Mouse (Mus musculus) frontal cortex, postnatal 36 days (tissue): Measurements from ENCODE around the gene Cgref1.

Experiments
- DNase-seq, 2 experiments: peaks; one replicate each; pipeline ENCODE4 v3.0.0; 2022; ENCODE audit warnings: low spot score in 2 of 2

Gene Cgref1

GRCm38 (mm10) chr5:30887331-30887761 is 58.0 kb downstream of the Cgref1 start:
- DNase-seq = no peak

GRCm38 (mm10) chr5:30886731-30887130 is 58.7 kb downstream of the Cgref1 start:
- DNase-seq = no peak

GRCm38 (mm10) chr5:30886209-30886608 is 59.2 kb downstream of the Cgref1 start:
- no peak for DNase-seq
